In the genomic region with DNA sequence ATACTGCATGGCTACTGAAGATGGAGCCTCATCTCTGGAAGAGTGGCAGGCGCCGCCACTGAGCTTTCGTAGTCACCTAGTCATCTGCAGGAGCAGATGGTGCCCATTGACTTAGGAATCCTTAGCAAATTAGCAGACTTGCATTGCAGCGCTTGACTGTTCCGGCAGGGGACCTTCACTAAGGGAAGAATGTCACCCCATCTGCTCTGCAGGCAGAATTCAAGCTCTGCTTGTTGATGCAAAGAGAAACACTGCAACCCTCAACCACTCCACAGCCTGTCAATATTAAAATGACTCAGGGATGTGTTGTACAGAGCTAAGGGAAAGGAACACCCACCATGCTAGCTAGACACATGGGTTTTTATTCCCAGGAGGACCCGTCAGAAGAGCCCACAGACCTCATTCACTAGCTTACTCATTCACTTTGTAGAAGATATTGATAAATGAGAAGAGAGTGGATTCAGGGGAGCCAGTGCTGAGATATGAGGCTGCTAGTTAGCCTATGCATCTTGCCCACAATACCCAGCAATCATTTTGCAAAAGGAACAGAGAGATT, we compare ENCODE assay signal across 18 mouse cellular contexts.
DNase-seq lines count a peak whose midpoint lies in the region; ATAC-seq lines count a peak whose summit lies in the region.
"Had no signal": no experiment of that assay in that cellular context is flagged by ENCODE, and none has a peak within 500 bp of the region (broad histone marks: within the 10 kb centered on the region; RNA-seq: fewer than 3 reads in every experiment).

No protein-coding gene starts in this region.

- WGBS in forebrain, embryonic 14.5 days: 79% methylated on average over 6 of the region's 6 CpGs
- WGBS in forebrain, embryonic 10.5 days: 86% methylated on average over 6 of the region's 6 CpGs
- 87% methylated on average over 6 of the region's 6 CpGs for WGBS in midbrain, embryonic 11.5 days
- WGBS in midbrain, embryonic 13.5 days: 87% methylated on average over 6 of the region's 6 CpGs
- WGBS in kidney, embryonic 16.5 days: 86% methylated on average over 6 of the region's 6 CpGs

- no peak overlapping the region for H3K9ac ChIP-seq in forebrain, embryonic 14.5 days (ENCODE audit: low read length)
- no peak overlapping the region for H3K9ac ChIP-seq in midbrain, embryonic 11.5 days (ENCODE audit: low read length)
- no peak overlapping the region for H3K9ac ChIP-seq in midbrain, embryonic 13.5 days (replicated peaks)
- no peak overlapping the region for H3K9ac ChIP-seq in kidney, embryonic 16.5 days (replicated peaks; ENCODE audit: low read length)
- H3K9ac ChIP-seq: heart, embryonic 13.5 days; kidney, embryonic 15.5 days; liver, embryonic 12.5 days had no signal

- H3K9me3 ChIP-seq in forebrain, embryonic 14.5 days (replicated peaks; ENCODE audit: control insufficient read depth, low read length): no peaks in the 10 kb centered on the region
- H3K9me3 ChIP-seq in forebrain, embryonic 10.5 days: no peaks in the 10 kb centered on the region
- H3K9me3 ChIP-seq in midbrain, embryonic 11.5 days (ENCODE audit: control insufficient read depth, low read length): no peaks in the 10 kb centered on the region
- no peaks in the 10 kb centered on the region for H3K9me3 ChIP-seq in midbrain, embryonic 13.5 days
- H3K9me3 ChIP-seq in kidney, embryonic 16.5 days (ENCODE audit: low read length): no peaks in the 10 kb centered on the region
- H3K9me3 ChIP-seq: heart, embryonic 13.5 days; kidney, embryonic 15.5 days; limb, embryonic 10.5 days; liver, embryonic 12.5 days had no signal

- no peak for ATAC-seq in forebrain, embryonic 14.5 days
- no peak for ATAC-seq in midbrain, embryonic 11.5 days (ENCODE audit: low FRiP score)
- no peak for ATAC-seq in midbrain, embryonic 13.5 days
- ATAC-seq in kidney, embryonic 16.5 days (ENCODE audit: low FRiP score, low TSS enrichment): no peak
- ATAC-seq: liver, embryonic 12.5 days; lung, postnatal 0 days had no signal

- H3K27me3 ChIP-seq in forebrain, embryonic 14.5 days (replicated peaks; ENCODE audit: control insufficient read depth, insufficient read depth, low read length): no peaks in the 10 kb centered on the region
- H3K27me3 ChIP-seq in forebrain, embryonic 10.5 days (ENCODE audit: poor library complexity, severe bottlenecking): no peaks in the 10 kb centered on the region
- H3K27me3 ChIP-seq in midbrain, embryonic 11.5 days (ENCODE audit: control insufficient read depth, insufficient read depth, low read length): no peaks in the 10 kb centered on the region
- H3K27me3 ChIP-seq in midbrain, embryonic 13.5 days: no peaks in the 10 kb centered on the region
- H3K27me3 ChIP-seq in kidney, embryonic 16.5 days (ENCODE audit: insufficient read depth, low read length): no peaks in the 10 kb centered on the region
- H3K27me3 ChIP-seq: heart, embryonic 13.5 days; kidney, embryonic 15.5 days; liver, embryonic 12.5 days had no signal

- H3K27ac ChIP-seq in forebrain, embryonic 14.5 days (ENCODE audit: low read depth, low read length): no peak overlapping the region
- no peak overlapping the region for H3K27ac ChIP-seq in forebrain, embryonic 10.5 days
- H3K27ac ChIP-seq in midbrain, embryonic 11.5 days (ENCODE audit: low read depth, low read length): no peak overlapping the region
- no peak overlapping the region for H3K27ac ChIP-seq in midbrain, embryonic 13.5 days
- H3K27ac ChIP-seq in kidney, embryonic 16.5 days (ENCODE audit: low read length): no peak overlapping the region
- H3K27ac ChIP-seq: heart, embryonic 13.5 days; kidney, embryonic 15.5 days; limb, embryonic 10.5 days; liver, embryonic 12.5 days had no signal

- DNase-seq in forebrain, embryonic 14.5 days (ENCODE audit: low spot score): peak; percentile 38
- DNase-seq in forebrain, embryonic 10.5 days (ENCODE audit: extremely low spot score, low spot score): no peak
- DNase-seq in midbrain, embryonic 11.5 days (ENCODE audit: low spot score, missing footprints): peak; percentile 56
- peak; percentile 74 for DNase-seq in layer of hippocampus, adult 9-11 months
- DNase-seq in right cerebral cortex, postnatal 25 days: peak; percentile 6
- no peak for DNase-seq in yolk sac, embryonic 10.5 days (ENCODE audit: low spot score)
- DNase-seq: adrenal gland, adult 2 months; cerebellum, adult 9-10 months; heart, postnatal 4 days; retina, postnatal 1 day; thymus, postnatal 4 days had no signal

- no peaks in the 10 kb centered on the region for H3K36me3 ChIP-seq in forebrain, embryonic 14.5 days (ENCODE audit: control insufficient read depth, insufficient read depth, low read length)
- no peaks in the 10 kb centered on the region for H3K36me3 ChIP-seq in forebrain, embryonic 10.5 days (replicated peaks)
- no peaks in the 10 kb centered on the region for H3K36me3 ChIP-seq in midbrain, embryonic 11.5 days (ENCODE audit: control insufficient read depth, insufficient read depth, low read length)
- H3K36me3 ChIP-seq in midbrain, embryonic 13.5 days: no peaks in the 10 kb centered on the region
- H3K36me3 ChIP-seq in kidney, embryonic 16.5 days (ENCODE audit: insufficient read depth, low read length): no peaks in the 10 kb centered on the region
- H3K36me3 ChIP-seq: heart, embryonic 13.5 days; kidney, embryonic 15.5 days; limb, embryonic 10.5 days; liver, embryonic 12.5 days had no signal

- H3K4me3 ChIP-seq in forebrain, embryonic 14.5 days (ENCODE audit: low read depth, low read length): no peak overlapping the region
- H3K4me3 ChIP-seq in forebrain, embryonic 10.5 days: no peak overlapping the region
- H3K4me3 ChIP-seq in midbrain, embryonic 11.5 days (ENCODE audit: low read depth, low read length): no peak overlapping the region
- H3K4me3 ChIP-seq in midbrain, embryonic 13.5 days (replicated peaks): no peak overlapping the region
- H3K4me3 ChIP-seq in kidney, embryonic 16.5 days (ENCODE audit: low read length): no peak overlapping the region
- H3K4me3 ChIP-seq: heart, embryonic 13.5 days; kidney, embryonic 15.5 days; limb, embryonic 10.5 days; liver, embryonic 12.5 days had no signal

- H3K4me1 ChIP-seq in forebrain, embryonic 14.5 days (ENCODE audit: control insufficient read depth, insufficient read depth, low read length): no peaks in the 10 kb centered on the region
- no peaks in the 10 kb centered on the region for H3K4me1 ChIP-seq in forebrain, embryonic 10.5 days
- H3K4me1 ChIP-seq in midbrain, embryonic 11.5 days (ENCODE audit: control insufficient read depth, insufficient read depth, low read length): no peaks in the 10 kb centered on the region
- no peaks in the 10 kb centered on the region for H3K4me1 ChIP-seq in midbrain, embryonic 13.5 days (replicated peaks)
- no peaks in the 10 kb centered on the region for H3K4me1 ChIP-seq in kidney, embryonic 16.5 days (ENCODE audit: insufficient read depth, low read length)
- H3K4me1 ChIP-seq: heart, embryonic 13.5 days; kidney, embryonic 15.5 days; limb, embryonic 10.5 days; liver, embryonic 12.5 days had no signal

- no peak overlapping the region for H3K4me2 ChIP-seq in forebrain, embryonic 14.5 days (ENCODE audit: low read length)
- H3K4me2 ChIP-seq in midbrain, embryonic 11.5 days: no peak overlapping the region
- no peak overlapping the region for H3K4me2 ChIP-seq in midbrain, embryonic 13.5 days (replicated peaks)
- no peak overlapping the region for H3K4me2 ChIP-seq in kidney, embryonic 16.5 days (replicated peaks; ENCODE audit: low read depth, low read length)
- H3K4me2 ChIP-seq: heart, embryonic 13.5 days; kidney, embryonic 15.5 days; liver, embryonic 12.5 days had no signal

Comparison
In these comparisons a context has a peak if more than half of its experiments do, and no peak if none do; other contexts are left out.
1. DNase-seq: peak in forebrain, embryonic 14.5 days (single experiment), midbrain, embryonic 11.5 days (single experiment), layer of hippocampus, adult 9-11 months (single experiment) and right cerebral cortex, postnatal 25 days (single experiment); none in forebrain, embryonic 10.5 days (single experiment) and yolk sac, embryonic 10.5 days (single experiment).